Mouse (Mus musculus) liver, embryonic 15.5 days (tissue): ENCODE measurements at regions not wholly inside any gene's neighbourhood (a gene's known extent, or its start where the extent isn't known, plus 50 kb on each side); places are given as distances from the start of the nearest gene placed in this dataset.

ENCODE experiments used
- ATAC-seq: fragments of 200-750 bp; cut with Nextera tagmentation; 2 replicates; pipeline ENCODE4 v1.8.0; 2017; ENCODE audit warnings: moderate number of reproducible peaks, mild to moderate bottlenecking, moderate library complexity; ENCODE audit not compliant: insufficient read depth
- H3K27ac ChIP-seq: fragments of 300-500 bp; sonication (generic); replicated peaks from 2 replicates; pipeline ENCODE4 v1.5.1; 2015; ENCODE audit warnings: mild to moderate bottlenecking, inconsistent platforms
- H3K27me3 ChIP-seq: fragments of 300-500 bp; sonication (generic); 2 replicates; pipeline ENCODE4 v1.6.1; 2015; ENCODE audit warnings: mild to moderate bottlenecking, inconsistent platforms
- H3K36me3 ChIP-seq: fragments of 300-500 bp; sonication (generic); replicated peaks from 2 replicates; pipeline ENCODE4 v1.6.1; 2015; ENCODE audit warnings: moderate library complexity, mild to moderate bottlenecking, inconsistent platforms
- H3K4me1 ChIP-seq: fragments of 300-500 bp; sonication (generic); replicated peaks from 2 replicates; pipeline ENCODE4 v1.6.1; 2015; ENCODE audit warnings: inconsistent platforms
- H3K4me2 ChIP-seq: fragments of 300-500 bp; sonication (generic); 2 replicates; pipeline ENCODE4 v1.6.1; 2015; ENCODE audit warnings: moderate library complexity, mild to moderate bottlenecking, inconsistent platforms
- H3K4me3 ChIP-seq: fragments of 300-500 bp; sonication (generic); replicated peaks from 2 replicates; pipeline ENCODE4 v1.5.1; 2015; ENCODE audit warnings: mild to moderate bottlenecking, inconsistent platforms
- H3K9ac ChIP-seq: fragments of 300-500 bp; sonication (generic); 2 replicates; pipeline ENCODE4 v1.6.1; 2015; ENCODE audit warnings: moderate library complexity, mild to moderate bottlenecking, inconsistent platforms
- H3K9me3 ChIP-seq: fragments of 300-500 bp; sonication (generic); replicated peaks from 2 replicates; pipeline ENCODE4 v1.6.1; 2016; ENCODE audit warnings: inconsistent platforms
- whole genome bisulfite sequencing: fragments of 180-500 bp; shearing (Covaris S2); methylation state at CpG from one replicate; pipeline ENCODE4 v1.1.7; 2015; ENCODE audit warnings: mixed read lengths; ENCODE audit not compliant: insufficient replicate concordance; 5-methylcytosine and 5-hydroxymethylcytosine counted together

- H3K27ac ChIP-seq: no peak overlapping the region
- 59% methylated on average over 10 of the region's 10 CpGs for WGBS
- no peak overlapping the region for H3K9ac ChIP-seq
- H3K4me2 ChIP-seq: no peak overlapping the region
- H3K9me3 ChIP-seq: no peaks in the 10 kb centered on the region
- H3K36me3 ChIP-seq: no peaks in the 10 kb centered on the region
- H3K27me3 ChIP-seq: no peaks in the 10 kb centered on the region
- no peak overlapping the region for H3K4me3 ChIP-seq
- ATAC-seq: no peak
- no peaks in the 10 kb centered on the region for H3K4me1 ChIP-seq
Measured at GRCm38 (mm10) chr2:173443262-173443661, 79.1 kb upstream of the 1700021F07Rik start.

GRCm38 (mm10) chr2:173444386-173444785, 78.0 kb upstream of the 1700021F07Rik start:
- no peaks in the 10 kb centered on the region for H3K27me3 ChIP-seq
- no peaks in the 10 kb centered on the region for H3K4me1 ChIP-seq
- no peak overlapping the region for H3K27ac ChIP-seq
- no peak overlapping the region for H3K4me2 ChIP-seq
- no peaks in the 10 kb centered on the region for H3K36me3 ChIP-seq
- WGBS: 61% methylated on average over 9 of the region's 9 CpGs
- no peaks in the 10 kb centered on the region for H3K9me3 ChIP-seq
- no peak overlapping the region for H3K9ac ChIP-seq
- H3K4me3 ChIP-seq: no peak overlapping the region
- no peak for ATAC-seq

GRCm38 (mm10) chr2:173445039-173445438, 77.3 kb upstream of the 1700021F07Rik start:
- Histone ChIP-seq H3K4me1 (no peaks in the 10 kb centered on the region), H3K36me3 (no peaks in the 10 kb centered on the region), H3K9ac (no peak overlapping the region), H3K27me3 (no peaks in the 10 kb centered on the region), H3K9me3 (no peaks in the 10 kb centered on the region), H3K4me3 (no peak overlapping the region), H3K27ac (no peak overlapping the region), H3K4me2 (no peak overlapping the region)
- ATAC-seq: no peak
- 64% methylated on average over 3 of the region's 3 CpGs for WGBS

- H3K4me2 ChIP-seq: no peak overlapping the region
- no peak overlapping the region for H3K27ac ChIP-seq
- no peak overlapping the region for H3K9ac ChIP-seq
- WGBS: 42% methylated on average over 11 of the region's 11 CpGs
- no peak overlapping the region for H3K4me3 ChIP-seq
- H3K27me3 ChIP-seq: no peaks in the 10 kb centered on the region
- no peaks in the 10 kb centered on the region for H3K36me3 ChIP-seq
- no peaks in the 10 kb centered on the region for H3K4me1 ChIP-seq
- ATAC-seq: no peak
- no peaks in the 10 kb centered on the region for H3K9me3 ChIP-seq
Measured at GRCm38 (mm10) chr2:173448546-173449187, 73.7 kb upstream of the 1700021F07Rik start.

GRCm38 (mm10) chr2:173449198-173449597, 73.2 kb upstream of the 1700021F07Rik start:
- Histone ChIP-seq H3K4me2 (no peak overlapping the region), H3K9me3 (no peaks in the 10 kb centered on the region), H3K4me3 (no peak overlapping the region), H3K9ac (no peak overlapping the region), H3K27ac (no peak overlapping the region), H3K4me1 (no peaks in the 10 kb centered on the region), H3K27me3 (no peaks in the 10 kb centered on the region), H3K36me3 (no peaks in the 10 kb centered on the region)
- no peak for ATAC-seq
- 56% methylated on average over 5 of the region's 5 CpGs for WGBS

- Histone ChIP-seq H3K27ac (no peak overlapping the region), H3K27me3 (no peaks in the 10 kb centered on the region), H3K9ac (no peak overlapping the region), H3K4me1 (no peaks in the 10 kb centered on the region), H3K4me3 (no peak overlapping the region), H3K4me2 (no peak overlapping the region), H3K9me3 (no peaks in the 10 kb centered on the region), H3K36me3 (no peaks in the 10 kb centered on the region)
- ATAC-seq: no peak
- WGBS: 45% methylated on average over 15 of the region's 15 CpGs
Measured at GRCm38 (mm10) chr2:173451993-173452481, 70.3 kb upstream of the 1700021F07Rik start.

- WGBS: 64% methylated on average over 4 of the region's 4 CpGs
- ATAC-seq: no peak
- H3K9ac ChIP-seq: no peak overlapping the region
Measured at GRCm38 (mm10) chr2:173452800-173453199, 69.6 kb upstream of the 1700021F07Rik start.

GRCm38 (mm10) chr2:173453569-173454405, 68.6 kb upstream of the 1700021F07Rik start:
- no peaks in the 10 kb centered on the region for H3K36me3 ChIP-seq
- no peaks in the 10 kb centered on the region for H3K9me3 ChIP-seq
- H3K4me2 ChIP-seq: no peak overlapping the region
- ATAC-seq: no peak
- no peak overlapping the region for H3K27ac ChIP-seq
- no peak overlapping the region for H3K4me3 ChIP-seq
- H3K4me1 ChIP-seq: no peaks in the 10 kb centered on the region
- H3K9ac ChIP-seq: no peak overlapping the region
- 45% methylated on average over 14 of the region's 14 CpGs for WGBS
- H3K27me3 ChIP-seq: no peaks in the 10 kb centered on the region

More at GRCm38 (mm10) chr2:173452800-173453199, 69.6 kb upstream of the 1700021F07Rik start:
- no peak overlapping the region for H3K4me2 ChIP-seq
- no peak overlapping the region for H3K4me3 ChIP-seq
- no peaks in the 10 kb centered on the region for H3K36me3 ChIP-seq
- no peaks in the 10 kb centered on the region for H3K27me3 ChIP-seq
- no peak overlapping the region for H3K27ac ChIP-seq
- H3K4me1 ChIP-seq: no peaks in the 10 kb centered on the region
- no peaks in the 10 kb centered on the region for H3K9me3 ChIP-seq

GRCm38 (mm10) chr2:173454741-173455140, 67.6 kb upstream of the 1700021F07Rik start:
- no peaks in the 10 kb centered on the region for H3K27me3 ChIP-seq
- ATAC-seq: no peak
- H3K9me3 ChIP-seq: no peaks in the 10 kb centered on the region
- H3K4me3 ChIP-seq: no peak overlapping the region
- 84% methylated on average over 4 of the region's 4 CpGs for WGBS
- H3K36me3 ChIP-seq: no peaks in the 10 kb centered on the region
- H3K27ac ChIP-seq: no peak overlapping the region
- H3K4me2 ChIP-seq: no peak overlapping the region
- no peak overlapping the region for H3K9ac ChIP-seq
- no peaks in the 10 kb centered on the region for H3K4me1 ChIP-seq

- Histone ChIP-seq H3K9ac (no peak overlapping the region), H3K4me2 (no peak overlapping the region), H3K9me3 (no peaks in the 10 kb centered on the region), H3K27me3 (no peaks in the 10 kb centered on the region), H3K36me3 (no peaks in the 10 kb centered on the region), H3K4me1 (no peaks in the 10 kb centered on the region), H3K4me3 (no peak overlapping the region), H3K27ac (no peak overlapping the region)
- no peak for ATAC-seq
- whole genome bisulfite sequencing: 76% methylated on average over 12 of the region's 12 CpGs
Measured at GRCm38 (mm10) chr2:173455216-173455615, 67.2 kb upstream of the 1700021F07Rik start.

- no peaks in the 10 kb centered on the region for H3K4me1 ChIP-seq
- no peak overlapping the region for H3K4me3 ChIP-seq
- 71% methylated on average over 7 of the region's 7 CpGs for WGBS
- ATAC-seq: no peak
- H3K9ac ChIP-seq: no peak overlapping the region
- H3K4me2 ChIP-seq: no peak overlapping the region
- H3K27ac ChIP-seq: no peak overlapping the region
- no peaks in the 10 kb centered on the region for H3K9me3 ChIP-seq
- H3K36me3 ChIP-seq: no peaks in the 10 kb centered on the region
- no peaks in the 10 kb centered on the region for H3K27me3 ChIP-seq
Measured at GRCm38 (mm10) chr2:173456083-173456482, 66.3 kb upstream of the 1700021F07Rik start.
